Mouse (Mus musculus) lung, embryonic 16.5 days (tissue): ENCODE measurements at regions not wholly inside any gene's neighbourhood (a gene's known extent, or its start where the extent isn't known, plus 50 kb on each side); places are given as distances from the start of the nearest gene placed in this dataset.

Experiments
- ATAC-seq: fragments of 200-750 bp; cut with Nextera tagmentation; 2 replicates; pipeline ENCODE4 v1.8.0; 2017; ENCODE audit warnings: low read depth, mild to moderate bottlenecking, moderate library complexity
- H3K27ac ChIP-seq: fragments of 300-500 bp; sonication (generic); 2 replicates; pipeline ENCODE4 v1.5.1; 2014; ENCODE audit warnings: mild to moderate bottlenecking, control low read depth, low read length
- H3K27me3 ChIP-seq: fragments of 300-500 bp; sonication (generic); 2 replicates; pipeline ENCODE4 v1.6.1; 2014; ENCODE audit warnings: low read depth, low read length, mixed read lengths; ENCODE audit not compliant: control insufficient read depth, insufficient read depth
- H3K36me3 ChIP-seq: fragments of 300-500 bp; sonication (generic); 2 replicates; pipeline ENCODE4 v1.6.1; 2014; ENCODE audit warnings: low read length; ENCODE audit not compliant: control insufficient read depth, insufficient read depth
- H3K4me1 ChIP-seq: fragments of 300-500 bp; sonication (generic); replicated peaks from 2 replicates; pipeline ENCODE4 v1.6.1; 2014; ENCODE audit warnings: low read length, mixed read lengths; ENCODE audit not compliant: control insufficient read depth, insufficient read depth
- H3K4me2 ChIP-seq: fragments of 300-500 bp; sonication (generic); 2 replicates; pipeline ENCODE4 v1.6.1; 2014; ENCODE audit warnings: low read depth, low read length, control low read depth
- H3K4me3 ChIP-seq: fragments of 300-500 bp; sonication (generic); 2 replicates; pipeline ENCODE4 v1.5.1; 2014; ENCODE audit warnings: mild to moderate bottlenecking, low read length, control low read depth
- H3K9ac ChIP-seq: fragments of 300-500 bp; sonication (generic); 2 replicates; pipeline ENCODE4 v1.6.1; 2014; ENCODE audit warnings: low read length, control low read depth
- H3K9me3 ChIP-seq: fragments of 300-500 bp; sonication (generic); 2 replicates; pipeline ENCODE4 v1.6.1; 2016; ENCODE audit warnings: low read length; ENCODE audit not compliant: control insufficient read depth
- WGBS: fragments of 180-500 bp; shearing (Covaris S2); extraction: QIAGEN DNeasy Blood & Tissue Kit; methylation state at CpG from one replicate; pipeline ENCODE4 v1.1.7; 2014; 5-methylcytosine and 5-hydroxymethylcytosine counted together

- no peak overlapping the region for H3K4me3 ChIP-seq
- ATAC-seq: no peak
- H3K4me1 ChIP-seq: no peaks in the 10 kb centered on the region
- no peaks in the 10 kb centered on the region for H3K36me3 ChIP-seq
- H3K27me3 ChIP-seq: no peaks in the 10 kb centered on the region
- no peaks in the 10 kb centered on the region for H3K9me3 ChIP-seq
- no peak overlapping the region for H3K27ac ChIP-seq
- no peak overlapping the region for H3K9ac ChIP-seq
- no peak overlapping the region for H3K4me2 ChIP-seq
Observed at GRCm38 (mm10) chr3:53981585-53981984, 118.0 kb upstream of the Ufm1 start.

GRCm38 (mm10) chr3:53977379-53978080 is 113.9 kb upstream of the Ufm1 start:
- Histone ChIP-seq H3K4me1 (no peaks in the 10 kb centered on the region), H3K27ac (no peak overlapping the region), H3K4me3 (no peak overlapping the region), H3K27me3 (no peaks in the 10 kb centered on the region), H3K4me2 (no peak overlapping the region), H3K9ac (no peak overlapping the region), H3K9me3 (no peaks in the 10 kb centered on the region), H3K36me3 (no peaks in the 10 kb centered on the region)
- WGBS: 78% methylated on average over 5 of the region's 5 CpGs
- ATAC-seq: no peak

- Histone ChIP-seq H3K4me3 (no peak overlapping the region), H3K9me3 (no peaks in the 10 kb centered on the region), H3K27ac (no peak overlapping the region), H3K27me3 (no peaks in the 10 kb centered on the region), H3K4me2 (no peak overlapping the region), H3K9ac (no peak overlapping the region), H3K4me1 (no peaks in the 10 kb centered on the region), H3K36me3 (no peaks in the 10 kb centered on the region)
- 24% methylated on average over 10 of the region's 10 CpGs for WGBS
- no peak for ATAC-seq
Observed at GRCm38 (mm10) chr3:53974905-53975551, 111.4 kb upstream of the Ufm1 start.

- Histone ChIP-seq H3K4me1 (no peaks in the 10 kb centered on the region), H3K36me3 (no peaks in the 10 kb centered on the region), H3K4me2 (no peak overlapping the region), H3K4me3 (no peak overlapping the region), H3K9me3 (no peaks in the 10 kb centered on the region), H3K27ac (no peak overlapping the region), H3K9ac (no peak overlapping the region), H3K27me3 (no peaks in the 10 kb centered on the region)
- no peak for ATAC-seq
- 58% methylated on average over 5 of the region's 5 CpGs for WGBS
Observed at GRCm38 (mm10) chr3:53969000-53969641, 105.5 kb upstream of the Ufm1 start.

GRCm38 (mm10) chr3:53965142-53965541 is 101.5 kb upstream of the Ufm1 start:
- ATAC-seq: no peak
- 46% methylated on average over 5 of the region's 5 CpGs for WGBS

GRCm38 (mm10) chr3:53953801-53954200 is 90.2 kb upstream of the Ufm1 start:
- Histone ChIP-seq H3K4me1 (no peaks in the 10 kb centered on the region), H3K4me3 (no peak overlapping the region), H3K9ac (no peak overlapping the region), H3K9me3 (no peaks in the 10 kb centered on the region), H3K36me3 (no peaks in the 10 kb centered on the region), H3K27me3 (no peaks in the 10 kb centered on the region), H3K27ac (no peak overlapping the region), H3K4me2 (no peak overlapping the region)
- WGBS: 84% methylated on average over 2 of the region's 2 CpGs
- ATAC-seq: no peak

More at GRCm38 (mm10) chr3:53965142-53965541, 101.5 kb upstream of the Ufm1 start:
- Histone ChIP-seq H3K4me2 (no peak overlapping the region), H3K4me1 (no peaks in the 10 kb centered on the region), H3K9me3 (no peaks in the 10 kb centered on the region), H3K27ac (no peak overlapping the region), H3K36me3 (no peaks in the 10 kb centered on the region), H3K9ac (no peak overlapping the region), H3K27me3 (no peaks in the 10 kb centered on the region), H3K4me3 (no peak overlapping the region)

GRCm38 (mm10) chr3:53939684-53940189 is 76.1 kb upstream of the Ufm1 start:
- Histone ChIP-seq H3K9me3 (no peaks in the 10 kb centered on the region), H3K4me2 (no peak overlapping the region), H3K4me1 (no peaks in the 10 kb centered on the region), H3K27ac (no peak overlapping the region), H3K36me3 (no peaks in the 10 kb centered on the region), H3K27me3 (no peaks in the 10 kb centered on the region), H3K4me3 (no peak overlapping the region), H3K9ac (no peak overlapping the region)
- no peak for ATAC-seq
- 70% methylated on average over 3 of the region's 3 CpGs for WGBS

GRCm38 (mm10) chr3:53931745-53932144 is 68.1 kb upstream of the Ufm1 start:
- no peaks in the 10 kb centered on the region for H3K27me3 ChIP-seq
- ATAC-seq: no peak
- H3K27ac ChIP-seq: no peak overlapping the region
- no peaks in the 10 kb centered on the region for H3K9me3 ChIP-seq
- WGBS: 75% methylated on average over 6 of the region's 6 CpGs
- H3K9ac ChIP-seq: no peak overlapping the region
- no peaks in the 10 kb centered on the region for H3K4me1 ChIP-seq
- H3K4me3 ChIP-seq: no peak overlapping the region
- no peaks in the 10 kb centered on the region for H3K36me3 ChIP-seq
- no peak overlapping the region for H3K4me2 ChIP-seq

- Histone ChIP-seq H3K9ac (no peak overlapping the region), H3K4me2 (no peak overlapping the region), H3K36me3 (no peaks in the 10 kb centered on the region), H3K4me1 (peaks cover 8% of the 10 kb centered on the region; the same call in 1 of the 2 replicates), H3K4me3 (no peak overlapping the region), H3K27me3 (no peaks in the 10 kb centered on the region), H3K9me3 (no peaks in the 10 kb centered on the region), H3K27ac (no peak overlapping the region)
- 48% methylated on average over 2 of the region's 2 CpGs for WGBS
- ATAC-seq: no peak; the same call in 1 of the 2 replicates
Observed at GRCm38 (mm10) chr3:53919941-53920340, 56.3 kb upstream of the Ufm1 start.
